Mouse (Mus musculus) testis, adult 2 months (tissue): ENCODE measurements around the gene Nfkbia. TPM values are rescaled to one million over a fixed set of nuclear protein-coding genes. Genes with fewer than 3 reads are reported as not detected.

Experiments used
- H3K27ac ChIP-seq: fragments of 200-500 bp; 2 replicates; pipeline ENCODE4 v1.5.1; 2012; ENCODE audit warnings: low read depth, low read length; ENCODE audit not compliant: control insufficient read depth, insufficient read depth
- H3K27me3 ChIP-seq: fragments of 200-500 bp; 2 replicates; pipeline ENCODE4 v1.6.1; 2012; ENCODE audit warnings: mild to moderate bottlenecking, low read length, moderate library complexity; ENCODE audit not compliant: control insufficient read depth, insufficient read depth
- H3K36me3 ChIP-seq: fragments of 200-500 bp; 2 replicates; pipeline ENCODE4 v1.6.1; 2012; ENCODE audit warnings: mild to moderate bottlenecking, low read length; ENCODE audit not compliant: control insufficient read depth, insufficient read depth
- H3K4me1 ChIP-seq: fragments of 200-500 bp; 2 replicates; pipeline ENCODE4 v1.6.1; 2012; ENCODE audit warnings: low read length; ENCODE audit not compliant: control insufficient read depth, insufficient read depth
- H3K4me3 ChIP-seq: fragments of 200-500 bp; 2 replicates; pipeline ENCODE4 v1.5.1; 2012; ENCODE audit warnings: low read depth, mild to moderate bottlenecking, low read length, moderate library complexity, mixed read lengths; ENCODE audit not compliant: control insufficient read depth
- CTCF ChIP-seq: fragments of 200-500 bp; IDR thresholded peaks from 2 replicates; pipeline ENCODE4 v1.5.1; 2012; ENCODE audit warnings: low read depth, mild to moderate bottlenecking, inconsistent platforms, low read length, moderate library complexity; ENCODE audit not compliant: control insufficient read depth, insufficient read depth, insufficient replicate concordance
- POLR2A ChIP-seq: fragments of 200-500 bp; IDR thresholded peaks from 2 replicates; pipeline ENCODE4 v1.6.1; 2012; ENCODE audit warnings: low read depth, mild to moderate bottlenecking, inconsistent platforms, low read length, moderate library complexity; ENCODE audit not compliant: control insufficient read depth
- polyA plus RNA-seq: library from polyadenylated mRNA; depleted of rRNA; stranded (reverse); fragments of >200 nt; gene quantifications from 2 replicates; pipeline ENCODE4 v1.2.3, GENCODE M21; 2012

Nfkbia gene
- polyA plus RNA-seq, 1 experiment, result 31.2 TPM

GRCm38 (mm10) chr12:55493381-55493780 lies 934 bp upstream of the Nfkbia start:
- no peaks in the 10 kb centered on the region; the same call in 1 of the 2 replicates for H3K27me3 ChIP-seq
- peak overlapping the region; percentile 82 for H3K27ac ChIP-seq
- peaks cover 9% of the 10 kb centered on the region for H3K4me1 ChIP-seq
- no peak overlapping the region for H3K4me3 ChIP-seq
- H3K36me3 ChIP-seq, result no peaks in the 10 kb centered on the region
- TF ChIP-seq CTCF, result no peak
- TF ChIP-seq POLR2A, result no peak

DNA sequence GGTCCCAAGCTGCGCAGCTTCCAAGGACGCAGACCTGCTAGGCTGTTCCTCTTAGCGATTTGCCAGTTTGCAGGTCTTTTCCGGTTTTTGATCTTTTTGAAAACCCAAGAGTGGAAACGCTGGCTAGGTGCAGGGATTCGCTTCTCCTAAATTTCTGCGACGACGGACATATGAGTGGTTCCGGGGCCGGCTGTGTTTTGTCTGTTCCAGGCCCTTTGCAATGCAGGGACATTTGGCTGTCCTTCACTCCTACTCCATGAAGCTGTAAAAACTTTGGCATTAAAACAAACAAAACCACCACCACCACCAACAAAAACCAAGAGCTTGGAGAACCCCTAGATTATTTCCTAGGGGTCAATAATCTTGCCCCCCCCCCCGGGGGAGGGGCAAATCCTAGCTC lies 494 bp upstream of the Nfkbia start:
- Histone ChIP-seq H3K27me3 (no peaks in the 10 kb centered on the region; the same call in 1 of the 2 replicates), H3K27ac (peak overlapping the region; percentile 82), H3K36me3 (no peaks in the 10 kb centered on the region), H3K4me3 (peak overlapping the region; percentile 96), H3K4me1 (peaks cover 9% of the 10 kb centered on the region)
- TF ChIP-seq POLR2A (no peak), CTCF (no peak)

DNA sequence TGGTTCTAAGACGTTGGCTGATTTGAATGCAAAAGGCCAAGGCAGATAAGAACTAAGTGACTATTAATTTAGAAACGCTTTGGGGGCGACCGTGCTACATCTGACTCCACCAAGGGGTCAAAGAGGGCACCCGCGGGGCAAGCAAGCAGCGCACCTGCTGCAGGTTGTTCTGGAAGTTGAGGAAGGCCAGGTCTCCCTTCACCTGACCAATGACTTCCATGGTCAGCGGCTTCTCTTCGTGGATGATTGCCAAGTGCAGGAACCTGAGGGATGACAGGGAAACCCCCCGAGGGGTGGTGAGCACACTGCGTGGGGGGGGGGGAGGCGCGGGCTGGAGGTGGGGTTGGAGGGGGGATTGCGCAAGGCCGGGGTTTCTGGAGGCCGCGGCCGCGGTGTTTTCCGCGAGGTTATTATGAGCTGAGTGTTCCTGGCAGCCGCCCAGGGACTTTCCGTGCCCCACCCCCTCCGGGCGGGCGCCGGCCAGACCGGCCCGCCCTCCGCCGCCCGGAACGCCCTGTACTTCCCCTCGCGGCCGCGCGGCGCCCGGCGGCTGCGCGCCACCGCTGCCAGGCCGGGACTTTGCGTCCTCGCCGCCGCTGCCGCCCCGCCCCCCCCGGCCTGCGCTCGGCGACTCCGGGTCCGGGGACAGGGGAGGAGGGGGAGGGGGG lies 797 bp downstream of the Nfkbia start:
- no peaks in the 10 kb centered on the region; the same call in 1 of the 2 replicates for H3K27me3 ChIP-seq
- H3K27ac ChIP-seq, result peak overlapping the region; percentile 1; the same call in 1 of the 2 replicates
- H3K4me1 ChIP-seq, result peaks cover 9% of the 10 kb centered on the region
- H3K36me3 ChIP-seq, result no peaks in the 10 kb centered on the region
- TF ChIP-seq POLR2A (no peak), CTCF (no peak)
- peak overlapping the region; percentile 96 for H3K4me3 ChIP-seq

GRCm38 (mm10) chr12:55490722-55491449 lies 1.6 kb downstream of the Nfkbia start:
- H3K4me3 ChIP-seq, result peak overlapping the region; percentile 63
- H3K4me1 ChIP-seq, result peaks cover 9% of the 10 kb centered on the region
- TF ChIP-seq CTCF, result no peak
- H3K27ac ChIP-seq, result peak overlapping the region; percentile 28; the same call in 1 of the 2 replicates
- no peaks in the 10 kb centered on the region for H3K36me3 ChIP-seq
- no peaks in the 10 kb centered on the region; the same call in 1 of the 2 replicates for H3K27me3 ChIP-seq

- Histone ChIP-seq H3K4me3 (no peak overlapping the region; the same call in 1 of the 2 replicates), H3K36me3 (no peaks in the 10 kb centered on the region)
Observed at GRCm38 (mm10) chr12:55489986-55490721, 2.3 kb downstream of the Nfkbia start.

GRCm38 (mm10) chr12:55488661-55489447 lies 3.6 kb downstream of the Nfkbia start:
- Histone ChIP-seq H3K27ac (peak overlapping the region; percentile 7; the same call in 1 of the 2 replicates), H3K4me1 (peaks cover 9% of the 10 kb centered on the region), H3K36me3 (no peaks in the 10 kb centered on the region), H3K4me3 (no peak overlapping the region), H3K27me3 (no peaks in the 10 kb centered on the region; the same call in 1 of the 2 replicates)
- TF ChIP-seq POLR2A (no peak), CTCF (no peak)

More at GRCm38 (mm10) chr12:55489986-55490721, 2.3 kb downstream of the Nfkbia start:
- peaks cover 9% of the 10 kb centered on the region for H3K4me1 ChIP-seq
- H3K27me3 ChIP-seq, result no peaks in the 10 kb centered on the region; the same call in 1 of the 2 replicates
- no peak overlapping the region for H3K27ac ChIP-seq
- TF ChIP-seq POLR2A, result no peak
